Mouse (Mus musculus) left cerebral cortex, adult 8-10 months (tissue): ENCODE results near the gene Apbb2. TPM values are rescaled to one million over a fixed set of nuclear protein-coding genes. Genes with fewer than 3 reads are reported as not detected.
"Not testable (repeated sequence)": the region's sequence is repeated elsewhere in the genome, so short reads cannot be mapped to it uniquely, and the experiment has no call there.

ENCODE experiments used
- DNase-seq, 2 experiments: peaks; one replicate each; pipeline ENCODE4 v3.0.0; 2022; ENCODE audit warnings: low spot score in 2 of 2
- total RNA-seq, 4 experiments: library from RNA; stranded (reverse); gene quantifications; 2 replicates each; pipeline ENCODE4 v1.2.4; 2022

Apbb2 gene
- total RNA-seq, 4 experiments from 2014 or later = 59.4 to 65.7 (median 61.0) TPM

DNA sequence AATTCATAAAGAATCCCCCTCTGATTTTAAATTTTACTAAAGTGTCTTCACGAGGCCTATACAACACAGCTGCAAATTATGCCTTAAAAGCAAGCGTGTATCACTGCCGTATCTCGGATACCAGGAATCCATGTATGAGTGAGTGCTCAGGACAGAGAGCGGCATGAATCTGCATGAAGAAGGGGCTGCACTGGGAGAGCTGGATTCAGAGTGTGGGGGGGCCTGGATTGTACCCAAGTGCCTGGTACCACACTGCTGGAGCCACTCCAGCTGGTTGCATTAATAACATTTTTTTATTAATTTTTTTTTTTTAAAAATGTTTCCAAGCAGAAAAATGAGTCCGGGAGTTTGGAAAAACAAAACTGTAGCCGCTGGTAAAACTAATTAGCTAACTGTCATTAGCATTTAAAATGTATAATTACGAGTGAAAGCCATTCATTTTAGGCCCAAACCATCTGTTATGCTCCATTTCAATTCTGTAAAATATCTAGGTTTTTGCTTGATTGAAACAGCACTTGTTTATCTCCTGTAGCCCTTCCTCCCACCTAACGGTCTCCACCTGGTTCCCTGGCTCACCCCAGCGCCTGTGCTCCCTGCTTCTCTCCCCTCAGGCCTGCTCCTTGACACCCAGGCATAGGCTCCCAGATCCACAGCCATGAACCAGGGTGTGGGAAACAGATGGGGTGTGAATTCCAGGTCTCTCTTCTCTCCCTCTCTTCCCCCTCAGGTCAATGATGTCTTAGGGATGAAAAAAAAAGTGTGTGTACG, 314.1 kb downstream of the Apbb2 start:
- DNase-seq = no peak

DNA sequence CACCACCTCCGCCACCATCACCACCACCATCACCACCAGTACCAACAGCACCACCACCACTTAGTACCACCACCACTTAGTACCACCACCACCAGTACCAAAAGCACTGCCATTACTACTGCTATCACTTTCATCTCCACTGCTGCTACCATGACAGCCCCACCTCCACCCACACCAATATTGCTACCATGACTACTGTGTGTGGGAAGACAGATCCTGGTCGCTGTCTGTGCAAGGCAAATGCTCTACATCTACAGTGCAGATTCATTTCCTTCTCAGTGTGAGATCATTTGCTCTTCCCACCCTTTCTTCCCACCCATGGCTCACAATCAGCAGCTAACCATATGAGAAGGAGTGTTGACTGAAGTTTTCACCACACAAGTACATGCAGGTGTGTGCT, 315.7 kb downstream of the Apbb2 start:
- DNase-seq = peak in 1 of 2 experiments; percentile 77

GRCm38 (mm10) chr5:66302085-66302815, 316.3 kb downstream of the Apbb2 start:
- DNase-seq = no peak

- DNase-seq = no peak
Observed at GRCm38 (mm10) chr5:66300576-66300975, 318.0 kb downstream of the Apbb2 start.

DNA sequence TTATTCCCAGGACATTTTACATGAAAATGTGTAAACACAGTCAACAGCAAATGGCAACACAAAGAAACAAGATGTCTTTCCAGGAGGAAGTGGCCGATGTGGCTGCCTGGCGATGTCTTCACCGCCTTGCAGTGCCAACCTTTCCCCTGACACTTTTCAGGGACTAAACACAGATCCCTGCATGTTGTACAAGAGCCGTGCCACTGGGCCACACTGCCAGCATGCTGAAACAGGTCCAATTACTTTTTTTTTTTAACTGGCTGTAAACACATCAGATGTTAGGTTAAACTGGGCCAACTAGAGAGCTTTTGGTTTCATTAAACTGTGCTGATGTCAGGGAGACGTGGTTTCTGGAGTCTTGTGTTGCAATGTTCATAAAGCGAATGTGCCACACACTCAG, 319.7 kb downstream of the Apbb2 start:
- DNase-seq = no peak

DNA sequence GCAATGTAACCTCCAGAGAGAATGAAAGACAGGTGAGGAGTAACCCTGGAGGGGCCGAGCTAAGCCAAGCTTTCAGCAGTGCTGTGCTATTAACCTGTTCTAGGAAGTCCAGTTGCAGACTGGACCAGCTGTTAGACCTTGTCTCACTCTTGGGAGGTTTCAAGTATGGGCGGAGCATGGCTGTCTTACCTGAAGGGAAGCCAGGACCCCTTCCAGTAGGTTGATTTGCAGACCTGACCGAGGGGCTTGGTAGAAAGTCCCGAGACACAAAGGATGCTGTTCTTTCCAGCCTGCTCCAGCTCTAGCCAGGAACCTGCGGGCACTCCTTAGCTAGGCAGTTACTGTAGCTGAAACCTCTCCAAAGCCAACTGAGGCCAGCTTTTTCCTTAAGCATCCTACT, 322.5 kb downstream of the Apbb2 start:
- no peak for DNase-seq

- DNase-seq = no peak
Observed at GRCm38 (mm10) chr5:66294952-66295351, 323.6 kb downstream of the Apbb2 start.

DNA sequence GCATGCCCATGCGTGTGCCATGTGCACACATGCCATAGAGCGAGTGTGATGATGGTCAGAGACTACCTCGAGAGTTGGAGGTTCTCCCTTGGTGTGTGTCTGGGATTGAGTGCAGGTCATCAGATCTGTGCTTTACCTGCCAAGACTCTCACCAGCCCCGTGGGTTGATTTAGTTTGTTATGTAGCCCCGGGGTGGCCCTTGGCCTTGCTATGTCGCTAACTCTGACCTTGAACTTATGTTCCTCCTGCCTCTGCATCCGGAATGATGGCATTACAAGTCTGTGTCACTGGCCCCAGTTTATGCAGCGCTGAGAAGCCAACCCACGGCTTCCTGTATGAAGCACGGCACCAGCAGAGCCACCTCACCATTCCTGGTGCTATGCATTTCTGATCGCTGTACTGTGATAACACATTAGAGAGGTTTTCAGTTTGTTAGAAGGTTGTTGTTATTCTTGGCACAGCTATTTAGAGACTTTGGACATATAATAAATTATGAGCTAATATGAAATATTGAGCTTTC, 324.4 kb downstream of the Apbb2 start:
- DNase-seq = no peak

- DNase-seq = no peak
Observed at GRCm38 (mm10) chr5:66280742-66281141, 337.8 kb downstream of the Apbb2 start.

- DNase-seq = no peak
Observed at GRCm38 (mm10) chr5:66279650-66280049, 338.9 kb downstream of the Apbb2 start.

- DNase-seq = no peak
Observed at GRCm38 (mm10) chr5:66274417-66274816, 344.2 kb downstream of the Apbb2 start.

DNA sequence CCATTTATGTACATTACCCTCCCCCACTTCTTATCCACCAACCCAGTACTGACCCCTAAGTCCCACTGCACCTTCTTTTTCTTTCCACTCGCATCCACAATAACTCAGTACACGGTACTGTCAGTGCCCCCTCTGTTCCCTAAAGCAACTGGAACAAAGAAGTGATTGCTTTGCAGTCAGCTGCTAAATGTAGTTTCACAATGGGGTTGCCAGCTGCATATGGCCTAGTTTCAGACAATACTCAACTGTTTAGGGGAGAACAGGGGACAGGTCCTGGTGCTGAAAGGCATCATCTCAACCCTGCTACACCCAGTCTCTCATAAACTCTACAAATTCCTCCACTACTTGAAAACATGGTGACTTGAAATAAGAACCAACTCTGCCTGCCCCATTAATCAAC, 347.4 kb downstream of the Apbb2 start:
- DNase-seq = no peak

- DNase-seq = no peak
Observed at GRCm38 (mm10) chr5:66269616-66270015, 349.0 kb downstream of the Apbb2 start.

- peak in 1 of 2 experiments; percentile 18 for DNase-seq
Observed at GRCm38 (mm10) chr5:66263398-66263797, 355.2 kb downstream of the Apbb2 start.

- DNase-seq = no peak
Observed at GRCm38 (mm10) chr5:66262475-66262874, 356.1 kb downstream of the Apbb2 start.

DNA sequence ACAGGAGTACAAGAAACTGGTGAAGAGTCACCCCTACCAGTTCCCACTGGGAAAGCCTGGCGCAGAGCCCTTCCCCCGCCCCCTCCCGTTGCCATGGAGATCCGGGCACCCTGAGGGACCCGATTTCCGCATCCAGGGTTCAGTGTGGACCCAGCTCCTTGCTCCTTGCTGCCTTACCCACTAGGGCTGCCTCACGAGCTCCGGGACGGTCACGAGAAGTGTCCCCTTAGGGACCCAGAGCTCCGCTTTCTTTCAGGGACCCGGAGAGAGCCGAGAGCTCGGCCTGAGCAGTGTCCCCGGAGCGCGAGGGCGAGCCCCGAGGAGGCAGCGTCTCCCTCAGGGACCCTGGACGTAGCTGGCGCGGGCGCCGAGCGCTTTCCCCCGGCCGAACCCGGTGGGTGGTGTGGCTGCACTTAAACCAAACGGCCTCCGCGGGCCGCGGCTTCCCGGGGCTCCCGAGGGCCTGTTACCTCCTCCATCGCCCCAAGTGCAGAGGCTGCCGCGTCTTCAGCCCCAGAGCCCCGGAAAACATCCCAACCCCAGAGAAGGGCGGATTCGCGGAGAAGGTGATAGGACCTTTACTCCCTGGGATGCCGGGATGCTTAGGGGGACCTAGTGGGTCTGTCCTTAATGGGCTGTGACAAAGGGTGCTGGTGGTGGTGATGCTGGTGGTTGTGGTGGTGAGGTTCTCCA, 358.7 kb downstream of the Apbb2 start, which contains the start of gene Nsun7:
Nsun7 (plus strand) TSS at position 142 of the 693 bp plus-strand sequence.
- peak; percentile 72 to 74 for DNase-seq

GRCm38 (mm10) chr5:66259431-66259755, 359.2 kb downstream of the Apbb2 start:
- not testable (repeated sequence) for DNase-seq

DNA sequence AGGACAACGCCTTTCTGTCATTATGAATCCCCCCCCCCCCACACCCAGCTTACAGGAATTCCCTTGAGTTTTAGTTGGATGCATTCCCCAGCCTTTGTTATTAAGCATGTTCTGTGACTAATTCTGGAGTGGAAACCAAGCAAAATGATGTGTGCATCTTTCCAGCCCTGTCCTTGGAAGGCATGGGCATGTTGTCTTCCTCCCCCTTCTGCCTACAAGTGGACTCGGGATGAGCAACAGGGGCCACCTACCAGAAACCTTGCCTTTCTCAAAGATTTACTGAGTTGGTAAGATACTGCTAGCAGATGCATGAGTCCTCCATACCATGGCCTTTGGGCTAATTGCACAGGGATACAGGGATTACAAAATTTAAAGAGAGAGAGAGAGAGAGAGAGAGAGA, 359.6 kb downstream of the Apbb2 start:
- DNase-seq = no peak

- DNase-seq = no peak
Observed at GRCm38 (mm10) chr5:66255044-66255443, 363.5 kb downstream of the Apbb2 start.

DNA sequence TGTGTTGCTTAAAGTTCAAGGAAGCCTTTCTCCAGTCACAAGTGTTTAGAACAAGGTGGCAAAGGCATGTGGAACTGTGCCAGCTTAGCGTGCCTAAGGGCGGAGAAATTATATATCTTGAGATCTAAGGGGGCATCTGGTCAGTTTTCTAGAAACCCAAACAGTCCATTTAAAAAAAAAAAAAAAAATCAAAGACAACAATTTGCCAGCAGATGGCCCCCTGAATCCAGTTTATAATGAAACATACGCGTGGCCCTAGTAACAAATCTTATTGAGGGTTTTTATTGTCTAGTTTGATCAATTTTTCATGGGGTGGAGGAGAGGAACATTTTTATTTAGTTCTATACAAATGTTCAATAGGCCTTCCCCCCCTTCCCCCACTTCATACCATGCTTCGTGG, 365.4 kb downstream of the Apbb2 start:
- no peak for DNase-seq
